ENCODE assay signal across 8 mouse cellular contexts in genomic region chr6:115956922-115957601, GRCm38 (mm10). TPM values are rescaled to one million over a fixed set of nuclear protein-coding genes. Genes with fewer than 3 reads are reported as not detected.
DNase-seq lines count a peak whose midpoint lies in the region; ATAC-seq lines count a peak whose summit lies in the region.

No protein-coding gene starts in this region.

- H3K4me3 ChIP-seq in hindbrain, embryonic 10.5 days: no peak overlapping the region
- no peak overlapping the region for H3K4me3 ChIP-seq in hindbrain, embryonic 14.5 days (replicated peaks; ENCODE audit: low read length)
- no peak overlapping the region for H3K4me3 ChIP-seq in lung, embryonic 15.5 days

- H3K27ac ChIP-seq in hindbrain, embryonic 10.5 days: peak overlapping the region; percentile 78
- no peak overlapping the region for H3K27ac ChIP-seq in hindbrain, embryonic 14.5 days
- H3K27ac ChIP-seq in lung, embryonic 15.5 days: peak overlapping the region; percentile 91

- peaks cover 59% of the 10 kb centered on the region for H3K4me1 ChIP-seq in hindbrain, embryonic 10.5 days (replicated peaks)
- peaks cover 13% of the 10 kb centered on the region; the same call in 1 of the 2 replicates for H3K4me1 ChIP-seq in hindbrain, embryonic 14.5 days (replicated peaks; ENCODE audit: control insufficient read depth, insufficient read depth, low read length)
- peaks cover 63% of the 10 kb centered on the region for H3K4me1 ChIP-seq in lung, embryonic 15.5 days

- H3K4me2 ChIP-seq in hindbrain, embryonic 14.5 days (replicated peaks): no peak overlapping the region
- H3K4me2 ChIP-seq in lung, embryonic 15.5 days: no peak overlapping the region

- no peak for ATAC-seq in hindbrain, embryonic 14.5 days (ENCODE audit: low FRiP score)
- ATAC-seq in lung, embryonic 15.5 days (ENCODE audit: borderline replicate concordance, extremely low read depth, low FRiP score, low TSS enrichment): peak; percentile 87

- no peak overlapping the region for H3K9ac ChIP-seq in hindbrain, embryonic 14.5 days
- no peak overlapping the region for H3K9ac ChIP-seq in lung, embryonic 15.5 days

- DNase-seq in hindbrain, embryonic 10.5 days (ENCODE audit: low spot score): peak; percentile 53
- DNase-seq in hindbrain, embryonic 14.5 days (ENCODE audit: low spot score): no peak
- peak; percentile 92 for DNase-seq in cerebellum, adult 9-10 months
- peak; percentile 68 for DNase-seq in gastrocnemius, postnatal 14 days
- DNase-seq in kidney, adult 11 months: peak; percentile 64
- no peak for DNase-seq in thymus, postnatal 14 days
- DNase-seq in thymus, postnatal 25 days: no peak

- intact Hi-C loops in gastrocnemius, postnatal 14 days (cut with DNase I; ENCODE audit: low total_unique reads): no loop called here

- no peaks in the 10 kb centered on the region for H3K27me3 ChIP-seq in hindbrain, embryonic 10.5 days (ENCODE audit: insufficient read depth, poor library complexity, severe bottlenecking)
- H3K27me3 ChIP-seq in hindbrain, embryonic 14.5 days (ENCODE audit: control insufficient read depth, insufficient read depth, low read length): no peaks in the 10 kb centered on the region
- H3K27me3 ChIP-seq in lung, embryonic 15.5 days: no peaks in the 10 kb centered on the region

- WGBS in hindbrain, embryonic 10.5 days: 48% methylated on average over 16 of the region's 16 CpGs
- 29% methylated on average over 16 of the region's 16 CpGs for WGBS in hindbrain, embryonic 14.5 days
- WGBS in lung, embryonic 15.5 days: 22% methylated on average over 16 of the region's 16 CpGs

- H3K36me3 ChIP-seq in hindbrain, embryonic 10.5 days: peaks cover 3% of the 10 kb centered on the region; the same call in 1 of the 2 replicates
- no peaks in the 10 kb centered on the region for H3K36me3 ChIP-seq in hindbrain, embryonic 14.5 days (replicated peaks; ENCODE audit: control insufficient read depth, insufficient read depth)
- H3K36me3 ChIP-seq in lung, embryonic 15.5 days: peaks cover 44% of the 10 kb centered on the region

- H3K9me3 ChIP-seq in hindbrain, embryonic 10.5 days: no peaks in the 10 kb centered on the region
- H3K9me3 ChIP-seq in hindbrain, embryonic 14.5 days (ENCODE audit: control insufficient read depth, low read length): no peaks in the 10 kb centered on the region
- no peaks in the 10 kb centered on the region for H3K9me3 ChIP-seq in lung, embryonic 15.5 days

RNA-seq across cellular contexts. Expression of gene H1foo, which starts 12.3 kb away (rescaled TPM):
- polyA plus RNA-seq in hindbrain, embryonic 10.5 days (2016; fragmentation: Nextera tagmentation; extraction: Ambion mirVana): not detected in 2 replicates
- polyA plus RNA-seq in hindbrain, embryonic 14.5 days (2014; fragmentation: Nextera tagmentation; extraction: Ambion mirVana): not detected in 2 replicates
- not detected for total RNA-seq in gastrocnemius, postnatal 14 days (2021)
- not detected in 2 replicates for polyA plus RNA-seq in lung, embryonic 15.5 days (2015; fragmentation: Nextera tagmentation; extraction: Ambion mirVana)

RNA-seq across cellular contexts. Expression of gene Rho, which starts 25.5 kb away (rescaled TPM):
- polyA plus RNA-seq in hindbrain, embryonic 10.5 days (2016; fragmentation: Nextera tagmentation; extraction: Ambion mirVana): 0.20 and 0.37 TPM in 2 replicates
- polyA plus RNA-seq in hindbrain, embryonic 14.5 days (2014; fragmentation: Nextera tagmentation; extraction: Ambion mirVana): 0.08 and 0.53 TPM in 2 replicates
- under 1 TPM; 0.14 to 0.22 TPM for total RNA-seq in gastrocnemius, postnatal 14 days (2021)
- 0.20 and 0.35 TPM in 2 replicates for polyA plus RNA-seq in lung, embryonic 15.5 days (2015; fragmentation: Nextera tagmentation; extraction: Ambion mirVana)

RNA-seq across cellular contexts. Expression of gene Plxnd1, which starts 37.7 kb away (rescaled TPM):
- polyA plus RNA-seq in hindbrain, embryonic 10.5 days (2016; fragmentation: Nextera tagmentation; extraction: Ambion mirVana): 24.6 and 28.5 TPM in 2 replicates
- polyA plus RNA-seq in hindbrain, embryonic 14.5 days (2014; fragmentation: Nextera tagmentation; extraction: Ambion mirVana): 11.6 and 14.7 TPM in 2 replicates
- total RNA-seq in gastrocnemius, postnatal 14 days (2021): 10 to 100 TPM; 65.6 to 80.3 TPM
- 49.2 and 53.5 TPM in 2 replicates for polyA plus RNA-seq in lung, embryonic 15.5 days (2015; fragmentation: Nextera tagmentation; extraction: Ambion mirVana)

Comparison
In these comparisons a context has a peak if more than half of its experiments do, and no peak if none do; other contexts are left out.
1. DNase-seq: peak in hindbrain, embryonic 10.5 days (single experiment), cerebellum, adult 9-10 months (single experiment), gastrocnemius, postnatal 14 days (single experiment) and kidney, adult 11 months (single experiment); none in hindbrain, embryonic 14.5 days (single experiment), thymus, postnatal 14 days (single experiment) and thymus, postnatal 25 days (single experiment).